In genomic region chr3:9173643-9174516, GRCm38 (mm10) we compare ENCODE assay signal across 8 mouse cellular contexts.
DNase-seq lines count a peak whose midpoint lies in the region; ATAC-seq and TF ChIP-seq lines count a peak whose summit lies in the region.

No protein-coding gene starts in this region.

- H3K27ac ChIP-seq in ES-E14 (ENCODE audit: insufficient read depth, low read depth, low read length, poor library complexity, severe bottlenecking), result no peak overlapping the region

- H3K4me3 ChIP-seq in ES-E14 (ENCODE audit: insufficient read depth in 1 of 2, low read depth in 1 of 2, low read length in 2 of 2, poor library complexity in 1 of 2, severe bottlenecking in 1 of 2), result no peak overlapping the region

- DNase-seq in ES-E14 (ENCODE audit: low read depth, low spot score), result no peak
- DNase-seq in cerebellum, adult 11-12 months, result peak; percentile 56
- peak; percentile 25 to 55 for DNase-seq in frontal cortex, postnatal 10 days (ENCODE audit: low spot score in 2 of 2)
- peak; percentile 57 to 71 for DNase-seq in layer of hippocampus, adult 18-20 months (ENCODE audit: low spot score in 2 of 2)
- peak; percentile 68 for DNase-seq in lung, postnatal 14 days
- DNase-seq in right cerebral cortex, postnatal 10 days (ENCODE audit: low spot score in 2 of 2), result peak; percentile 75 to 77
- no peak for DNase-seq in thymus, postnatal 4 days

- no peaks in the 10 kb centered on the region for H3K4me1 ChIP-seq in ES-E14 (ENCODE audit: control insufficient read depth in 2 of 2, insufficient read depth in 2 of 2, low read length in 2 of 2, poor library complexity in 1 of 2)

- in situ Hi-C loops in ES-E14 (cut with MboI; ENCODE audit: low sequenced_read_pairs in 2 of 2, unreplicated experiment in 2 of 2), result no loop called here

- H3K9me3 ChIP-seq in ES-E14 (ENCODE audit: control insufficient read depth, insufficient read depth, low read depth, low read length), result no peaks in the 10 kb centered on the region

- H3K36me3 ChIP-seq in ES-E14 (ENCODE audit: control insufficient read depth, insufficient read depth, low read length, poor library complexity, severe bottlenecking), result no peaks in the 10 kb centered on the region

- ATAC-seq in hematopoietic stem cell, adult 5-6 weeks (replicated peaks in 1 of 2; ENCODE audit: insufficient read depth in 1 of 2, low FRiP score in 2 of 2, low TSS enrichment in 1 of 2, low read depth in 1 of 2, poor library complexity in 2 of 2, severe bottlenecking in 2 of 2), result peak; percentile 81 to 89

- H3K9ac ChIP-seq in ES-E14 (ENCODE audit: insufficient read depth, low read depth, low read length, poor library complexity, severe bottlenecking), result no peak overlapping the region

TF ChIP-seq in ES-E14, 5 proteins besides CTCF, POLR2A, EP300 and RAD21:
- TF ChIP-seq ZNF384 (IDR thresholded peaks at IDR 0.05; ENCODE audit: low read depth, low read length) (0 out of 2 replicates have a peak, but pooled peaks have one; percentile 15), ZC3H11A (IDR thresholded peaks at IDR 0.05; ENCODE audit: borderline replicate concordance, low read depth, low read length) (no peak)
TF ChIP-seq in ES-E14: peak in this region for 1.

Comparison
In these comparisons a context has a peak if more than half of its experiments do, and no peak if none do; other contexts are left out.
1. DNase-seq: peak in cerebellum, adult 11-12 months (single experiment), frontal cortex, postnatal 10 days (2 of 2), layer of hippocampus, adult 18-20 months (2 of 2), lung, postnatal 14 days (single experiment) and right cerebral cortex, postnatal 10 days (2 of 2); none in ES-E14 (single experiment) and thymus, postnatal 4 days (single experiment).